Mouse (Mus musculus): ENCODE measurements around the gene Eif2ak3. TPM values are rescaled to one million over a fixed set of nuclear protein-coding genes. Genes with fewer than 3 reads are reported as not detected.
A peak's percentile ranks its signal among the peaks of the same experiment; 100 is the strongest.

The Eif2ak3 gene
- polyA plus RNA-seq (2016; fragmentation: Nextera tagmentation; extraction: Ambion mirVana): 6.5 and 8.0 TPM in 2 replicates

GRCm38 (mm10) chr6:70844002-70844804 is at the start of gene Eif2ak3:
TSS of gene Eif2ak3 (plus strand) at chr6:70844515.
- DNase-seq (ENCODE audit: extremely low spot score, low spot score): peak; percentile 98
- no peaks in the 10 kb centered on the region for H3K27me3 ChIP-seq (ENCODE audit: poor library complexity, severe bottlenecking)
- under 1% methylated on average over 63 of the region's 63 CpGs for WGBS
- H3K4me3 ChIP-seq: peak within 1 kb of the TSS; percentile 90
- H3K27ac ChIP-seq: peak within 1 kb of the TSS; percentile 89
- peaks cover 41% of the 10 kb centered on the region for H3K4me1 ChIP-seq
- no peaks in the 10 kb centered on the region for H3K36me3 ChIP-seq (replicated peaks)
- no peaks in the 10 kb centered on the region for H3K9me3 ChIP-seq

- H3K27me3 ChIP-seq (ENCODE audit: poor library complexity, severe bottlenecking): no peaks in the 10 kb centered on the region
- WGBS: 86% methylated on average over 6 of the region's 6 CpGs
- no peak overlapping the region for H3K27ac ChIP-seq
- no peak overlapping the region for H3K4me3 ChIP-seq
- H3K4me1 ChIP-seq: peaks cover 7% of the 10 kb centered on the region
- no peaks in the 10 kb centered on the region for H3K9me3 ChIP-seq
- DNase-seq (ENCODE audit: extremely low spot score, low spot score): no peak
- no peaks in the 10 kb centered on the region for H3K36me3 ChIP-seq (replicated peaks)
These were observed 47.4 kb upstream of the Eif2ak3 start for GRCm38 (mm10) chr6:70796940-70797339.

- Histone ChIP-seq H3K4me3 (no peak overlapping the region), H3K9me3 (no peaks in the 10 kb centered on the region), H3K27ac (no peak overlapping the region), H3K4me1 (peaks cover 4% of the 10 kb centered on the region), H3K36me3 (replicated peaks) (no peaks in the 10 kb centered on the region), H3K27me3 (ENCODE audit: poor library complexity, severe bottlenecking) (no peaks in the 10 kb centered on the region)
- 23% methylated on average over 9 of the region's 9 CpGs for WGBS
- DNase-seq (ENCODE audit: extremely low spot score, low spot score): peak; percentile 59
These were observed 46.6 kb upstream of the Eif2ak3 start for GRCm38 (mm10) chr6:70797581-70798251.

GRCm38 (mm10) chr6:70804632-70805031 is 39.7 kb upstream of the Eif2ak3 start:
- Histone ChIP-seq H3K4me1 (peaks cover 32% of the 10 kb centered on the region), H3K4me3 (peak overlapping the region; percentile 14; the same call in 1 of the 2 replicates), H3K27ac (no peak overlapping the region), H3K9me3 (no peaks in the 10 kb centered on the region), H3K27me3 (ENCODE audit: poor library complexity, severe bottlenecking) (0 out of 2 replicates have a peak, but pooled peaks cover 4% of the 10 kb centered on the region), H3K36me3 (replicated peaks) (no peaks in the 10 kb centered on the region)
- WGBS: 32% methylated on average over 3 of the region's 3 CpGs
- no peak for DNase-seq (ENCODE audit: extremely low spot score, low spot score)

- WGBS: 16% methylated on average over 7 of the region's 7 CpGs
- Histone ChIP-seq H3K9me3 (no peaks in the 10 kb centered on the region), H3K36me3 (replicated peaks) (no peaks in the 10 kb centered on the region), H3K4me1 (peaks cover 32% of the 10 kb centered on the region), H3K4me3 (peak overlapping the region; percentile 19; the same call in 1 of the 2 replicates), H3K27me3 (ENCODE audit: poor library complexity, severe bottlenecking) (0 out of 2 replicates have a peak, but pooled peaks cover 4% of the 10 kb centered on the region), H3K27ac (no peak overlapping the region)
- peak; percentile 63 for DNase-seq (ENCODE audit: extremely low spot score, low spot score)
These were observed 39.0 kb upstream of the Eif2ak3 start for GRCm38 (mm10) chr6:70805267-70805666.

- 13% methylated on average over 13 of the region's 13 CpGs for WGBS
- no peaks in the 10 kb centered on the region for H3K9me3 ChIP-seq
- H3K4me1 ChIP-seq: peaks cover 32% of the 10 kb centered on the region
- H3K4me3 ChIP-seq: no peak overlapping the region
- no peaks in the 10 kb centered on the region for H3K36me3 ChIP-seq (replicated peaks)
- DNase-seq (ENCODE audit: extremely low spot score, low spot score): peak; percentile 70
- 0 out of 2 replicates have a peak, but pooled peaks cover 4% of the 10 kb centered on the region for H3K27me3 ChIP-seq (ENCODE audit: poor library complexity, severe bottlenecking)
- 0 out of 2 replicates have a peak overlapping the region, but pooled peaks have one; percentile 40 for H3K27ac ChIP-seq
These were observed 38.3 kb upstream of the Eif2ak3 start for GRCm38 (mm10) chr6:70805820-70806513.

- Histone ChIP-seq H3K4me1 (peaks cover 32% of the 10 kb centered on the region), H3K9me3 (no peaks in the 10 kb centered on the region), H3K27me3 (ENCODE audit: poor library complexity, severe bottlenecking) (0 out of 2 replicates have a peak, but pooled peaks cover 4% of the 10 kb centered on the region), H3K36me3 (replicated peaks) (no peaks in the 10 kb centered on the region), H3K27ac (no peak overlapping the region; the same call in 1 of the 2 replicates), H3K4me3 (no peak overlapping the region)
- no peak for DNase-seq (ENCODE audit: extremely low spot score, low spot score)
- 46% methylated on average over 1 of the region's 1 CpGs for WGBS
These were observed 37.8 kb upstream of the Eif2ak3 start for GRCm38 (mm10) chr6:70806514-70806912.

GRCm38 (mm10) chr6:70810524-70810923 is 33.8 kb upstream of the Eif2ak3 start:
- Histone ChIP-seq H3K4me3 (no peak overlapping the region), H3K27me3 (ENCODE audit: poor library complexity, severe bottlenecking) (0 out of 2 replicates have a peak, but pooled peaks cover 4% of the 10 kb centered on the region), H3K27ac (no peak overlapping the region), H3K4me1 (peaks cover 32% of the 10 kb centered on the region), H3K36me3 (replicated peaks) (no peaks in the 10 kb centered on the region), H3K9me3 (no peaks in the 10 kb centered on the region)
- 79% methylated on average over 1 of the region's 1 CpGs for WGBS
- no peak for DNase-seq (ENCODE audit: extremely low spot score, low spot score)

- peaks cover 19% of the 10 kb centered on the region for H3K4me1 ChIP-seq
- 0 out of 2 replicates have a peak, but pooled peaks cover 4% of the 10 kb centered on the region for H3K27me3 ChIP-seq (ENCODE audit: poor library complexity, severe bottlenecking)
- H3K9me3 ChIP-seq: no peaks in the 10 kb centered on the region
- DNase-seq (ENCODE audit: extremely low spot score, low spot score): peak; percentile 58
- WGBS: 28% methylated on average over 6 of the region's 6 CpGs
- no peak overlapping the region for H3K27ac ChIP-seq
- no peaks in the 10 kb centered on the region for H3K36me3 ChIP-seq (replicated peaks)
- H3K4me3 ChIP-seq: no peak overlapping the region
These were observed 32.5 kb upstream of the Eif2ak3 start for GRCm38 (mm10) chr6:70811557-70812525.

- Histone ChIP-seq H3K27me3 (ENCODE audit: poor library complexity, severe bottlenecking) (no peaks in the 10 kb centered on the region), H3K36me3 (replicated peaks) (no peaks in the 10 kb centered on the region), H3K4me1 (peaks cover 15% of the 10 kb centered on the region), H3K4me3 (no peak overlapping the region), H3K9me3 (no peaks in the 10 kb centered on the region), H3K27ac (no peak overlapping the region)
- DNase-seq (ENCODE audit: extremely low spot score, low spot score): no peak
- WGBS: 48% methylated on average over 4 of the region's 4 CpGs
These were observed 31.8 kb upstream of the Eif2ak3 start for GRCm38 (mm10) chr6:70812526-70812895.

GRCm38 (mm10) chr6:70813921-70814628 is 30.2 kb upstream of the Eif2ak3 start:
- Histone ChIP-seq H3K9me3 (no peaks in the 10 kb centered on the region), H3K27me3 (ENCODE audit: poor library complexity, severe bottlenecking) (no peaks in the 10 kb centered on the region), H3K36me3 (replicated peaks) (no peaks in the 10 kb centered on the region), H3K4me1 (peaks cover 9% of the 10 kb centered on the region), H3K27ac (no peak overlapping the region), H3K4me3 (no peak overlapping the region)
- WGBS: 89% methylated on average over 18 of the region's 18 CpGs
- no peak for DNase-seq (ENCODE audit: extremely low spot score, low spot score)

Measured in forebrain, embryonic 10.5 days (tissue).